In genomic region chr15:7976775-7977174, GRCm38 (mm10) we compare ENCODE assay signal across 15 mouse cellular contexts.
DNase-seq lines count a peak whose midpoint lies in the region; ATAC-seq lines count a peak whose summit lies in the region.
"Had no signal": no experiment of that assay in that cellular context is flagged by ENCODE, and none has a peak within 500 bp of the region (broad histone marks: within the 10 kb centered on the region; RNA-seq: fewer than 3 reads in every experiment).

No protein-coding gene starts in this region.

- no peak overlapping the region for H3K4me2 ChIP-seq in hindbrain, embryonic 11.5 days (replicated peaks; ENCODE audit: low read depth, low read length)
- H3K4me2 ChIP-seq in hindbrain, embryonic 14.5 days (replicated peaks): no peak overlapping the region
- H3K4me2 ChIP-seq in liver, embryonic 11.5 days: no peak overlapping the region
- H3K4me2 ChIP-seq: hindbrain, embryonic 15.5 days; limb, embryonic 15.5 days; midbrain, embryonic 15.5 days had no signal

- H3K4me3 ChIP-seq in hindbrain, embryonic 11.5 days (ENCODE audit: low read depth, low read length): no peak overlapping the region
- no peak overlapping the region for H3K4me3 ChIP-seq in hindbrain, embryonic 14.5 days (replicated peaks; ENCODE audit: low read length)
- no peak overlapping the region for H3K4me3 ChIP-seq in liver, embryonic 11.5 days (ENCODE audit: low read depth, low read length)
- H3K4me3 ChIP-seq: hindbrain, embryonic 15.5 days; limb, embryonic 15.5 days; midbrain, embryonic 15.5 days had no signal

- no peak overlapping the region for H3K9ac ChIP-seq in hindbrain, embryonic 11.5 days (ENCODE audit: low read depth, low read length)
- H3K9ac ChIP-seq in hindbrain, embryonic 14.5 days: no peak overlapping the region
- no peak overlapping the region for H3K9ac ChIP-seq in liver, embryonic 11.5 days (ENCODE audit: low read depth, low read length)
- H3K9ac ChIP-seq: hindbrain, embryonic 15.5 days; limb, embryonic 15.5 days; liver, postnatal 0 days; midbrain, embryonic 15.5 days had no signal

- no peak overlapping the region for H3K27ac ChIP-seq in hindbrain, embryonic 11.5 days (ENCODE audit: low read depth, low read length)
- H3K27ac ChIP-seq in hindbrain, embryonic 14.5 days: no peak overlapping the region
- no peak overlapping the region for H3K27ac ChIP-seq in liver, embryonic 11.5 days (ENCODE audit: low read depth, low read length)
- H3K27ac ChIP-seq: hindbrain, embryonic 15.5 days; limb, embryonic 15.5 days; midbrain, embryonic 15.5 days had no signal

- WGBS in hindbrain, embryonic 11.5 days: 45% methylated on average over 9 of the region's 9 CpGs
- WGBS in hindbrain, embryonic 14.5 days: 21% methylated on average over 9 of the region's 9 CpGs
- WGBS in liver, embryonic 11.5 days: 85% methylated on average over 9 of the region's 9 CpGs

- H3K4me1 ChIP-seq in hindbrain, embryonic 11.5 days (replicated peaks; ENCODE audit: control insufficient read depth, insufficient read depth, low read length): no peaks in the 10 kb centered on the region
- no peaks in the 10 kb centered on the region for H3K4me1 ChIP-seq in hindbrain, embryonic 14.5 days (replicated peaks; ENCODE audit: control insufficient read depth, insufficient read depth, low read length)
- no peaks in the 10 kb centered on the region for H3K4me1 ChIP-seq in liver, embryonic 11.5 days (replicated peaks; ENCODE audit: control insufficient read depth, insufficient read depth, low read length)
- H3K4me1 ChIP-seq: hindbrain, embryonic 15.5 days; limb, embryonic 15.5 days; midbrain, embryonic 15.5 days had no signal

- peak; percentile 8 for DNase-seq in CD4-positive, CD25-positive, alpha-beta regulatory T cell, adult 2 months (ENCODE audit: low read depth, low spot score)
- DNase-seq in hindbrain, embryonic 11.5 days (ENCODE audit: low spot score): peak; percentile 2
- no peak for DNase-seq in hindbrain, embryonic 14.5 days (ENCODE audit: low spot score)
- peak; percentile 1 for DNase-seq in lung, postnatal 36 days
- DNase-seq in lung, postnatal 4 days: no peak
- peak; percentile 47 for DNase-seq in kidney, postnatal 10 days
- no peak for DNase-seq in liver, embryonic 11.5 days (ENCODE audit: low spot score)
- DNase-seq: adrenal gland, postnatal 10 days; cerebellum, adult 11 months; gastrocnemius, postnatal 10 days; liver, postnatal 0 days had no signal

- no peaks in the 10 kb centered on the region for H3K36me3 ChIP-seq in hindbrain, embryonic 11.5 days (ENCODE audit: control insufficient read depth, insufficient read depth, low read length)
- H3K36me3 ChIP-seq in hindbrain, embryonic 14.5 days (replicated peaks; ENCODE audit: control insufficient read depth, insufficient read depth): no peaks in the 10 kb centered on the region
- peaks cover 4% of the 10 kb centered on the region; the same call in 1 of the 2 replicates for H3K36me3 ChIP-seq in liver, embryonic 11.5 days (ENCODE audit: control insufficient read depth, insufficient read depth, low read length)

- no peaks in the 10 kb centered on the region for H3K27me3 ChIP-seq in hindbrain, embryonic 11.5 days (ENCODE audit: control insufficient read depth, insufficient read depth, low read length)
- no peaks in the 10 kb centered on the region for H3K27me3 ChIP-seq in hindbrain, embryonic 14.5 days (ENCODE audit: control insufficient read depth, insufficient read depth, low read length)
- H3K27me3 ChIP-seq in liver, embryonic 11.5 days (replicated peaks; ENCODE audit: control insufficient read depth, insufficient read depth, low read length): no peaks in the 10 kb centered on the region
- H3K27me3 ChIP-seq: hindbrain, embryonic 15.5 days; limb, embryonic 15.5 days; midbrain, embryonic 15.5 days had no signal

- ATAC-seq in CD4-positive, CD25-positive, alpha-beta regulatory T cell, adult 4 months: no peak
- no peak for ATAC-seq in hindbrain, embryonic 11.5 days (ENCODE audit: low FRiP score)
- ATAC-seq in hindbrain, embryonic 14.5 days (ENCODE audit: low FRiP score): no peak
- ATAC-seq in liver, embryonic 11.5 days (replicated peaks; ENCODE audit: low FRiP score): no peak
- ATAC-seq: liver, postnatal 0 days; midbrain, embryonic 15.5 days had no signal

- no peaks in the 10 kb centered on the region for H3K9me3 ChIP-seq in hindbrain, embryonic 11.5 days (ENCODE audit: control insufficient read depth, low read length)
- H3K9me3 ChIP-seq in hindbrain, embryonic 14.5 days (ENCODE audit: control insufficient read depth, low read length): no peaks in the 10 kb centered on the region
- no peaks in the 10 kb centered on the region for H3K9me3 ChIP-seq in liver, embryonic 11.5 days (ENCODE audit: control insufficient read depth, low read length)
- H3K9me3 ChIP-seq: hindbrain, embryonic 15.5 days; limb, embryonic 15.5 days; midbrain, embryonic 15.5 days had no signal

Comparison
In these comparisons a context has a peak if more than half of its experiments do, and no peak if none do; other contexts are left out.
1. DNase-seq: peak in CD4-positive, CD25-positive, alpha-beta regulatory T cell, adult 2 months (single experiment), hindbrain, embryonic 11.5 days (single experiment), lung, postnatal 36 days (single experiment) and kidney, postnatal 10 days (single experiment); none in hindbrain, embryonic 14.5 days (single experiment), lung, postnatal 4 days (0 of 2) and liver, embryonic 11.5 days (single experiment).